Mouse (Mus musculus) E14TG2a.4 (cell line): Measurements from ENCODE around the gene G3bp2.

ENCODE experiments used
- CTCF ChIP-seq: conservative IDR thresholded peaks from 2 replicates; pipeline ENCODE4 v1.5.1; 2014; ENCODE audit warnings: low read length
- POU5F1 ChIP-seq: IDR thresholded peaks from 2 replicates; pipeline ENCODE4 v1.6.1; 2014; ENCODE audit warnings: low read length, borderline replicate concordance

DNA sequence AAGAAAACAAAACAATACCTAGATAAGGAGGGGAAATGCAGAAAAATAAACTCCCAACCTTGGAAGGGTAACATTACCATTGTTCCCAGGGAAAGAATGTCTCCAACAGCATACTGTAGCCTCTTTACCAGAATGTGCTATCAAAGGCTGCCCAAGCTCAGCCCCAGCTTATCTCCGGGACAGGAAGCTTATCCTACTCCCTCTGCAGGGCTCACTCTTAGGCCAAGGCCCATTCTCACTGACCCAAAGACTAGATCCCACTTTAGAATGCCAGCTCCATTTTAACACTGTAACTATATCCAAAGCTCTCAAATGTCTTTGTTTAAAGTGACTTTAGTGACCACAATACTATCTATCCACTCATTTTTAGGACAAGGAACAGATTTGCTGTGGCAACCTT, 4.2 kb downstream of the G3bp2 start:
- TF ChIP-seq CTCF (no peak), POU5F1 (no peak)
